Mouse (Mus musculus): Measurements from ENCODE around the gene Ahcyl2. TPM values are rescaled to one million over a fixed set of nuclear protein-coding genes. Genes with fewer than 3 reads are reported as not detected.

Gene Ahcyl2
- polyA plus RNA-seq, 1 experiment from 2014 or later: 11.7 TPM

- no peak for ATAC-seq (ENCODE audit: insufficient number of reproducible peaks, insufficient read depth, low FRiP score, low read depth)
- H3K9ac ChIP-seq (ENCODE audit: low read length): no peak overlapping the region
- H3K4me1 ChIP-seq (ENCODE audit: control insufficient read depth in 2 of 2, insufficient read depth in 2 of 2, low read length in 2 of 2): no peaks in the 10 kb centered on the region
- no peak overlapping the region for H3K4me3 ChIP-seq (ENCODE audit: control insufficient read depth in 1 of 2, insufficient read depth in 1 of 2, low read depth in 1 of 2, low read length in 2 of 2)
- H3K4me2 ChIP-seq (ENCODE audit: low read length): no peak overlapping the region
- no peak overlapping the region for H3K27ac ChIP-seq (replicated peaks in 1 of 2; ENCODE audit: control insufficient read depth in 1 of 2, insufficient read depth in 1 of 2, low read depth in 2 of 2, low read length in 2 of 2)
- H3K9me3 ChIP-seq (ENCODE audit: control insufficient read depth, low read length): no peaks in the 10 kb centered on the region
- no peaks in the 10 kb centered on the region for H3K36me3 ChIP-seq (ENCODE audit: control insufficient read depth, insufficient read depth, low read length)
- 79% methylated on average over 1 of the region's 1 CpGs for WGBS
- no peaks in the 10 kb centered on the region for H3K27me3 ChIP-seq (ENCODE audit: control insufficient read depth, insufficient read depth, low read length)
Observed at GRCm38 (mm10) chr6:29802979-29803378, 35.2 kb downstream of the Ahcyl2 start.

GRCm38 (mm10) chr6:29804006-29804405 is 36.2 kb downstream of the Ahcyl2 start:
- Histone ChIP-seq H3K9me3 (ENCODE audit: control insufficient read depth, low read length) (no peaks in the 10 kb centered on the region), H3K36me3 (ENCODE audit: control insufficient read depth, insufficient read depth, low read length) (no peaks in the 10 kb centered on the region), H3K9ac (ENCODE audit: low read length) (no peak overlapping the region), H3K4me2 (ENCODE audit: low read length) (no peak overlapping the region), H3K27ac (replicated peaks in 1 of 2; ENCODE audit: control insufficient read depth in 1 of 2, insufficient read depth in 1 of 2, low read depth in 2 of 2, low read length in 2 of 2) (no peak overlapping the region), H3K4me1 (ENCODE audit: control insufficient read depth in 2 of 2, insufficient read depth in 2 of 2, low read length in 2 of 2) (no peaks in the 10 kb centered on the region), H3K4me3 (ENCODE audit: control insufficient read depth in 1 of 2, insufficient read depth in 1 of 2, low read depth in 1 of 2, low read length in 2 of 2) (no peak overlapping the region), H3K27me3 (ENCODE audit: control insufficient read depth, insufficient read depth, low read length) (no peaks in the 10 kb centered on the region)
- 68% methylated on average over 3 of the region's 3 CpGs for WGBS
- no peak for ATAC-seq (ENCODE audit: insufficient number of reproducible peaks, insufficient read depth, low FRiP score, low read depth)

- Histone ChIP-seq H3K4me3 (ENCODE audit: control insufficient read depth in 1 of 2, insufficient read depth in 1 of 2, low read depth in 1 of 2, low read length in 2 of 2) (no peak overlapping the region), H3K27ac (replicated peaks in 1 of 2; ENCODE audit: control insufficient read depth in 1 of 2, insufficient read depth in 1 of 2, low read depth in 2 of 2, low read length in 2 of 2) (no peak overlapping the region), H3K4me1 (ENCODE audit: control insufficient read depth in 2 of 2, insufficient read depth in 2 of 2, low read length in 2 of 2) (no peaks in the 10 kb centered on the region), H3K36me3 (ENCODE audit: control insufficient read depth, insufficient read depth, low read length) (no peaks in the 10 kb centered on the region), H3K27me3 (ENCODE audit: control insufficient read depth, insufficient read depth, low read length) (no peaks in the 10 kb centered on the region), H3K9ac (ENCODE audit: low read length) (no peak overlapping the region), H3K4me2 (ENCODE audit: low read length) (no peak overlapping the region), H3K9me3 (ENCODE audit: control insufficient read depth, low read length) (no peaks in the 10 kb centered on the region)
- ATAC-seq (ENCODE audit: insufficient number of reproducible peaks, insufficient read depth, low FRiP score, low read depth): no peak
- WGBS: 86% methylated on average over 2 of the region's 2 CpGs
Observed at GRCm38 (mm10) chr6:29805381-29805780, 37.6 kb downstream of the Ahcyl2 start.

GRCm38 (mm10) chr6:29812076-29812475 is 44.3 kb downstream of the Ahcyl2 start:
- H3K36me3 ChIP-seq (ENCODE audit: control insufficient read depth, insufficient read depth, low read length): no peaks in the 10 kb centered on the region
- H3K27me3 ChIP-seq (ENCODE audit: control insufficient read depth, insufficient read depth, low read length): no peaks in the 10 kb centered on the region
- no peak overlapping the region for H3K9ac ChIP-seq (ENCODE audit: low read length)
- no peaks in the 10 kb centered on the region for H3K9me3 ChIP-seq (ENCODE audit: control insufficient read depth, low read length)
- no peaks in the 10 kb centered on the region for H3K4me1 ChIP-seq (ENCODE audit: control insufficient read depth in 2 of 2, insufficient read depth in 2 of 2, low read length in 2 of 2)
- no peak overlapping the region for H3K27ac ChIP-seq (replicated peaks in 1 of 2; ENCODE audit: control insufficient read depth in 1 of 2, insufficient read depth in 1 of 2, low read depth in 2 of 2, low read length in 2 of 2)
- H3K4me2 ChIP-seq (ENCODE audit: low read length): no peak overlapping the region
- no peak for ATAC-seq (ENCODE audit: insufficient number of reproducible peaks, insufficient read depth, low FRiP score, low read depth)
- no peak overlapping the region for H3K4me3 ChIP-seq (ENCODE audit: control insufficient read depth in 1 of 2, insufficient read depth in 1 of 2, low read depth in 1 of 2, low read length in 2 of 2)
- WGBS: 89% methylated on average over 2 of the region's 2 CpGs

GRCm38 (mm10) chr6:29812651-29813050 is 44.8 kb downstream of the Ahcyl2 start:
- no peak overlapping the region for H3K9ac ChIP-seq (ENCODE audit: low read length)
- no peak overlapping the region for H3K4me3 ChIP-seq (ENCODE audit: control insufficient read depth in 1 of 2, insufficient read depth in 1 of 2, low read depth in 1 of 2, low read length in 2 of 2)
- ATAC-seq (ENCODE audit: insufficient number of reproducible peaks, insufficient read depth, low FRiP score, low read depth): no peak
- no peak overlapping the region for H3K4me2 ChIP-seq (ENCODE audit: low read length)
- no peaks in the 10 kb centered on the region for H3K27me3 ChIP-seq (ENCODE audit: control insufficient read depth, insufficient read depth, low read length)
- 57% methylated on average over 1 of the region's 1 CpGs for WGBS
- H3K4me1 ChIP-seq (ENCODE audit: control insufficient read depth in 2 of 2, insufficient read depth in 2 of 2, low read length in 2 of 2): no peaks in the 10 kb centered on the region
- no peaks in the 10 kb centered on the region for H3K36me3 ChIP-seq (ENCODE audit: control insufficient read depth, insufficient read depth, low read length)
- H3K9me3 ChIP-seq (ENCODE audit: control insufficient read depth, low read length): no peaks in the 10 kb centered on the region
- H3K27ac ChIP-seq (replicated peaks in 1 of 2; ENCODE audit: control insufficient read depth in 1 of 2, insufficient read depth in 1 of 2, low read depth in 2 of 2, low read length in 2 of 2): no peak overlapping the region

- Histone ChIP-seq H3K27me3 (ENCODE audit: control insufficient read depth, insufficient read depth, low read length) (no peaks in the 10 kb centered on the region), H3K4me2 (ENCODE audit: low read length) (no peak overlapping the region), H3K9me3 (ENCODE audit: control insufficient read depth, low read length) (no peaks in the 10 kb centered on the region), H3K4me3 (ENCODE audit: control insufficient read depth in 1 of 2, insufficient read depth in 1 of 2, low read depth in 1 of 2, low read length in 2 of 2) (no peak overlapping the region), H3K4me1 (ENCODE audit: control insufficient read depth in 2 of 2, insufficient read depth in 2 of 2, low read length in 2 of 2) (no peaks in the 10 kb centered on the region), H3K9ac (ENCODE audit: low read length) (no peak overlapping the region), H3K36me3 (ENCODE audit: control insufficient read depth, insufficient read depth, low read length) (no peaks in the 10 kb centered on the region), H3K27ac (replicated peaks in 1 of 2; ENCODE audit: control insufficient read depth in 1 of 2, insufficient read depth in 1 of 2, low read depth in 2 of 2, low read length in 2 of 2) (no peak overlapping the region)
- 54% methylated on average over 2 of the region's 2 CpGs for WGBS
- no peak for ATAC-seq (ENCODE audit: insufficient number of reproducible peaks, insufficient read depth, low FRiP score, low read depth)
Observed at GRCm38 (mm10) chr6:29814616-29815015, 46.8 kb downstream of the Ahcyl2 start.

GRCm38 (mm10) chr6:29815060-29815459 is 47.2 kb downstream of the Ahcyl2 start:
- Histone ChIP-seq H3K4me1 (ENCODE audit: control insufficient read depth in 2 of 2, insufficient read depth in 2 of 2, low read length in 2 of 2) (no peaks in the 10 kb centered on the region), H3K9ac (ENCODE audit: low read length) (no peak overlapping the region), H3K36me3 (ENCODE audit: control insufficient read depth, insufficient read depth, low read length) (no peaks in the 10 kb centered on the region), H3K27ac (replicated peaks in 1 of 2; ENCODE audit: control insufficient read depth in 1 of 2, insufficient read depth in 1 of 2, low read depth in 2 of 2, low read length in 2 of 2) (no peak overlapping the region), H3K4me3 (ENCODE audit: control insufficient read depth in 1 of 2, insufficient read depth in 1 of 2, low read depth in 1 of 2, low read length in 2 of 2) (no peak overlapping the region), H3K9me3 (ENCODE audit: control insufficient read depth, low read length) (no peaks in the 10 kb centered on the region), H3K4me2 (ENCODE audit: low read length) (no peak overlapping the region), H3K27me3 (ENCODE audit: control insufficient read depth, insufficient read depth, low read length) (no peaks in the 10 kb centered on the region)
- no peak for ATAC-seq (ENCODE audit: insufficient number of reproducible peaks, insufficient read depth, low FRiP score, low read depth)
- WGBS: 90% methylated on average over 3 of the region's 3 CpGs

GRCm38 (mm10) chr6:29815634-29816033 is 47.8 kb downstream of the Ahcyl2 start:
- no peak for ATAC-seq (ENCODE audit: insufficient number of reproducible peaks, insufficient read depth, low FRiP score, low read depth)
- no peaks in the 10 kb centered on the region for H3K9me3 ChIP-seq (ENCODE audit: control insufficient read depth, low read length)
- no peak overlapping the region for H3K4me3 ChIP-seq (ENCODE audit: control insufficient read depth in 1 of 2, insufficient read depth in 1 of 2, low read depth in 1 of 2, low read length in 2 of 2)
- WGBS: 94% methylated on average over 2 of the region's 2 CpGs
- H3K4me2 ChIP-seq (ENCODE audit: low read length): no peak overlapping the region
- H3K4me1 ChIP-seq (ENCODE audit: control insufficient read depth in 2 of 2, insufficient read depth in 2 of 2, low read length in 2 of 2): no peaks in the 10 kb centered on the region
- H3K27me3 ChIP-seq (ENCODE audit: control insufficient read depth, insufficient read depth, low read length): no peaks in the 10 kb centered on the region
- no peaks in the 10 kb centered on the region for H3K36me3 ChIP-seq (ENCODE audit: control insufficient read depth, insufficient read depth, low read length)
- no peak overlapping the region for H3K9ac ChIP-seq (ENCODE audit: low read length)
- no peak overlapping the region for H3K27ac ChIP-seq (replicated peaks in 1 of 2; ENCODE audit: control insufficient read depth in 1 of 2, insufficient read depth in 1 of 2, low read depth in 2 of 2, low read length in 2 of 2)

All from heart, embryonic 14.5 days (tissue).